Mouse (Mus musculus): Measurements from ENCODE around the gene Klhl35. TPM values are rescaled to one million over a fixed set of nuclear protein-coding genes. Genes with fewer than 3 reads are reported as not detected.
A peak's percentile ranks its signal among the peaks of the same experiment; 100 is the strongest.

Gene Klhl35
- polyA plus RNA-seq, 1 experiment from 2014 or later: 0.09 TPM

GRCm38 (mm10) chr7:99469680-99470405, 4.0 kb downstream of the Klhl35 start:
- in situ Hi-C loops (cut with MboI; ENCODE audit: low pct_unique_long_range_greater_than_20kb): no loop called here
- no peak for DNase-seq (ENCODE audit: low read depth, low spot score)
- ChIA-PET CTCF (no interaction called here), POLR2A (no interaction called here)
- TF ChIP-seq CTCF (IDR thresholded peaks at IDR 0.05): no peak
- no peak for ATAC-seq
- no peaks in the 10 kb centered on the region for H3K27me3 ChIP-seq

DNA sequence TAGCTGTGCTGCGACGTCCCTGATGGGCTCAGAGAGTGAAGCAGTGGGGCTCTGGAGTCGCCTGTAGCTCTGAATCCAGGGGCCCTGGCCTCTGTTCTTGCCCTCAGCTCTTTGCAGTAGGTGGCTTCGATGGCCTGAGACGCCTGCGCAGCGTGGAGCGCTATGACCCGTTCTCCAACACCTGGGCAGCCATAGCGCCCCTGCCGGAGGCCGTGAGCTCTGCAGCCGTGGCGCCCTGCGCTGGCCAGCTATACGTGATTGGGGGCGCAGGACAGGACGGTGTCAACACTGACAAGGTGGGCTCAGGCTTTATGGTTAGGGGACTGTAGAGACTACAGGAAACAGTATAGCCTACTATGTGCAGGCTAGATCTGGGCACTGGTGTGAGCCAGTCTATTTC, 5.8 kb downstream of the Klhl35 start:
- in situ Hi-C loops (cut with MboI; ENCODE audit: low pct_unique_long_range_greater_than_20kb): no loop called here
- no peaks in the 10 kb centered on the region for H3K27me3 ChIP-seq
- no peak for ATAC-seq
- no peak for TF ChIP-seq CTCF (IDR thresholded peaks at IDR 0.05)
- CTCF ChIA-PET: no interaction called here
- no peak for DNase-seq (ENCODE audit: low read depth, low spot score)
- POLR2A ChIA-PET: no interaction called here

DNA sequence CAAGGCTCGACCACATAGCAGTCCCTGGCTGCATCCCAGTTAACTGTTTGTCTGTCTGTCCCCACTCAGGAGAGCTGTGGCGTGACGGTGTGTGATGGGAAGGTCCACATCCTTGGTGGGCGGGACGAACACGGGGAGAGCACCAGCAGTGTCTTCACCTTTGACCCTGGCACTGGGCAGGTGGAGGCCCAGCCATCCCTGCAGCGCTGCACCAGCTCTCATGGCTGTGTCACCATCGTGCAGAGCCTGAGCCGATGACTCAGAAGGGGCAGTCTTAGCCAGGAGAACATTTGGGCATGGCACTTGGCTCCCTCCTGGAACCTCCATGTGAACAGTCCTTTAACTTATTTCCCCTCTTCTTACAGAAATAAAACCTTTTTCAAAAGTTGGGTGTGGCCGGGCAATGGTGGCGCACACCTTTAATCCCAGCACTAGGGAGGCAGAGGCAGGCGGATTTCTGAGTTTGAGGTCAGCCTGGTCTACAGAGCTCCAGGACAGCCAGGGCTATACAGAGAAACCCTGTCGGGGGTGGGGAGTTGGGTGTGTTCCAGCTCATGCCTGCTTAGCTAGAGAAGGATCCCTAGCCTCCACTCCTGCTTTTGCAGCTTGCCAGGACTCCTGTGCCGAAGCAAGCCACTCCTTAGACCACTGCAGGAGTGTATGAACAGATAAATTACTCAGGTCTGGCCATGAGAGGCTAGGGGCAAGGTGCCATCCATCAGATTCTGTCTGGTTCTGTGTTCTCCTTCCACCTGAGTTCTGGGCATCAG, 8.0 kb downstream of the Klhl35 start:
- CTCF ChIA-PET: no interaction called here
- no peak for DNase-seq (ENCODE audit: low read depth, low spot score)
- no peak for TF ChIP-seq CTCF (IDR thresholded peaks at IDR 0.05)
- H3K27me3 ChIP-seq: no peaks in the 10 kb centered on the region
- POLR2A ChIA-PET: no interaction called here
- in situ Hi-C loops (cut with MboI; ENCODE audit: low pct_unique_long_range_greater_than_20kb): no loop called here
- peak; percentile 27 for ATAC-seq

- ChIA-PET CTCF (no interaction called here), POLR2A (no interaction called here)
- in situ Hi-C loops (cut with MboI; ENCODE audit: low pct_unique_long_range_greater_than_20kb): no loop called here
These were observed 9.2 kb downstream of the Klhl35 start for GRCm38 (mm10) chr7:99474836-99475561.

DNA sequence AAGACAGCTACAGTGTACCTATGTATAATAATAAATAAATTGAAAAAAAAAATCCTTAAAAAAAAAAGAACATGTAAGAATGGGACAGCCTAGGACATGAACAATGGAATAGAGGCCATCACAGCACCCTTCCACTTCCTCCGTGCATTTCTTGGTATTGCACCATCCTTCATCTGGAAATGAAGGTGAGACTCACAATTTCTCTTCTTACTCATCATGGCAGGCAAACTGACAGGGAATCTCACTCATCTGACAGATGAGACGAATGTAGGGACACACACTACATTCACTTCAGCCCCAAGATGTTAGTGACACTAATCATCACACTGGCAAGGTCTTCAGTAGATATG, 9.7 kb downstream of the Klhl35 start:
- TF ChIP-seq CTCF (IDR thresholded peaks at IDR 0.05): no peak
- in situ Hi-C loops (cut with MboI; ENCODE audit: low pct_unique_long_range_greater_than_20kb): no loop called here
- ChIA-PET POLR2A (no interaction called here), CTCF (interaction anchor here (1.3 kb wide), 1 partner anchor 25 kb away, joined by 3 read pairs; no protein-coding TSS in a partner anchor)
- no peaks in the 10 kb centered on the region for H3K27me3 ChIP-seq
- DNase-seq (ENCODE audit: low read depth, low spot score): no peak
- ATAC-seq: no peak

More at GRCm38 (mm10) chr7:99474836-99475561, 9.2 kb downstream of the Klhl35 start:
- H3K27me3 ChIP-seq: no peaks in the 10 kb centered on the region
- DNase-seq (ENCODE audit: low read depth, low spot score) (no peak), ATAC-seq (no peak)
- no peak for TF ChIP-seq CTCF (IDR thresholded peaks at IDR 0.05)

- ATAC-seq (no peak), DNase-seq (ENCODE audit: low read depth, low spot score) (no peak)
- in situ Hi-C loops (cut with MboI; ENCODE audit: low pct_unique_long_range_greater_than_20kb): no loop called here
- ChIA-PET CTCF (interaction anchor here (1.0 to 1.3 kb wide), 2 partner anchors 26 to 102 kb away, joined by 3 read pairs; no protein-coding TSS in a partner anchor), POLR2A (no interaction called here)
- no peak for TF ChIP-seq CTCF (IDR thresholded peaks at IDR 0.05)
- H3K27me3 ChIP-seq: no peaks in the 10 kb centered on the region
These were observed 10.8 kb downstream of the Klhl35 start for GRCm38 (mm10) chr7:99476558-99477114.

- CTCF ChIA-PET: interaction anchor here (1.0 kb wide), 1 partner anchor 102 kb away, joined by 3 read pairs; no protein-coding TSS in a partner anchor
- no peak for DNase-seq (ENCODE audit: low read depth, low spot score)
- POLR2A ChIA-PET: no interaction called here
- H3K27me3 ChIP-seq: no peaks in the 10 kb centered on the region
- no peak for TF ChIP-seq CTCF (IDR thresholded peaks at IDR 0.05)
- ATAC-seq: no peak
- in situ Hi-C loops (cut with MboI; ENCODE audit: low pct_unique_long_range_greater_than_20kb): no loop called here
These were observed 11.4 kb downstream of the Klhl35 start for GRCm38 (mm10) chr7:99477235-99477634.

DNA sequence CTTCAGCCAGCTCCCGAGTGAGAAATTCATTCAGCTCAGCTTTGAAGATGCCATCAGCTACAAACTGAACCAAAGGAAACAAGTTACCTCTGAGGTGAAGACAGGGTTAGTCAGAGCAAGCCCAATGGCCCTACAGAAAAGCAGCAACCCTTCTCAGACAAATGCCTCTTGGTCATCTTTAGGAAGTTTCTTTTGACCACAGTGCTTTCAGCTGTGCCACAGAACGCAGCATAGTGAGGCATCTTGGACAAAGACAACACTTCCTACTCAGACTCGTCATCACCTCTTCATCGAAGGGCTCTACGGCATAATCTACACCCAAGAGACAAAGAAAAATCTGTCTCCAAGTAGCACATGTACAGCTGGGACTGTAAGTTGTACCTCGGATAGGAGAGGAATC, 16.8 kb downstream of the Klhl35 start:
- in situ Hi-C loops (cut with MboI; ENCODE audit: low pct_unique_long_range_greater_than_20kb): loop anchor here (10.0 kb wide), 1 partner anchor 372 kb away; the partner anchor contains the start of gene Xrra1
- ChIA-PET POLR2A (no interaction called here), CTCF (no interaction called here)
- no peak for DNase-seq (ENCODE audit: low read depth, low spot score)
- H3K27me3 ChIP-seq: no peaks in the 10 kb centered on the region
- TF ChIP-seq CTCF (IDR thresholded peaks at IDR 0.05): no peak
- ATAC-seq: no peak

GRCm38 (mm10) chr7:99483271-99483923, 17.6 kb downstream of the Klhl35 start, which contains the start of gene Rps3:
Rps3 (minus strand) TSS chr7:99483738.
- ATAC-seq (peak; percentile 73), DNase-seq (ENCODE audit: low read depth, low spot score) (no peak)
- no peaks in the 10 kb centered on the region for H3K27me3 ChIP-seq
- CTCF ChIA-PET: no interaction called here
- in situ Hi-C loops (cut with MboI; ENCODE audit: low pct_unique_long_range_greater_than_20kb): loop anchor here (10.0 kb wide), 1 partner anchor 371 kb away; the partner anchor contains the start of gene Xrra1
- POLR2A ChIA-PET: interaction anchor here (0.6 to 0.7 kb wide), 2 partner anchors 130 to 136 kb away, joined by 3 to 6 read pairs; no protein-coding TSS in a partner anchor
- no peak for TF ChIP-seq CTCF (IDR thresholded peaks at IDR 0.05)

DNA sequence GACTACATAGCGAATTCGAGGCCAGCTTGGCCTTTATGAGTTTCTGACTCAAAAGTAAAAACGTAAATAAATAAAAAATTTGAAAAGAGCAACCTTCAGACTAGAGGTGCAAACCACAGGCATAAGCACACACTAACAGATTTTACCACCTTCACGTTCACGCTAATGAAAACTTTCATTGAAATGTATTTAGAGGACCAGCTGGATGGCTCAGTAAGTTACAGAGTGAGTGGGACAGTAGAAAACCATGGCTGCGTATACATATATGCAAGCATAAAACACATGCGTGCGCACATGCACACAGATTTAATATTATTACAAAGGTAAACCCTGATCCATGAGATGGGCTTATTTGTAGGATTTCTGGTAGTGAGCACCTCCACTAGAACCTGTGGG, 18.1 kb downstream of the Klhl35 start:
- ChIA-PET POLR2A (interaction anchor here (0.6 to 0.7 kb wide), 2 partner anchors 130 to 137 kb away, joined by 3 to 6 read pairs; no protein-coding TSS in a partner anchor), CTCF (no interaction called here)
- in situ Hi-C loops (cut with MboI; ENCODE audit: low pct_unique_long_range_greater_than_20kb): loop anchor here (10.0 kb wide), 1 partner anchor 371 kb away; the partner anchor contains the start of gene Xrra1
- DNase-seq (ENCODE audit: low read depth, low spot score) (no peak), ATAC-seq (no peak)
- no peak for TF ChIP-seq CTCF (IDR thresholded peaks at IDR 0.05)
- no peaks in the 10 kb centered on the region for H3K27me3 ChIP-seq
